Mouse (Mus musculus) lung, embryonic 15.5 days (tissue): ENCODE data around the gene Man2b2. TPM values are rescaled to one million over a fixed set of nuclear protein-coding genes. Genes with fewer than 3 reads are reported as not detected.

Experiments used
- ATAC-seq: fragments of 200-750 bp; cut with Nextera tagmentation; 2 replicates; pipeline ENCODE4 v1.8.0; 2017; ENCODE audit warnings: moderate number of reproducible peaks, borderline replicate concordance; ENCODE audit not compliant: low FRiP score, low TSS enrichment; ENCODE audit errors: extremely low read depth
- H3K27ac ChIP-seq: fragments of 300-500 bp; sonication (generic); 2 replicates; pipeline ENCODE4 v1.5.1; 2015; ENCODE audit warnings: moderate library complexity, mild to moderate bottlenecking, inconsistent platforms
- H3K27me3 ChIP-seq: fragments of 300-500 bp; sonication (generic); 2 replicates; pipeline ENCODE4 v1.6.1; 2015; ENCODE audit warnings: inconsistent platforms
- H3K36me3 ChIP-seq: fragments of 300-500 bp; sonication (generic); 2 replicates; pipeline ENCODE4 v1.6.1; 2015; ENCODE audit warnings: inconsistent platforms
- H3K4me1 ChIP-seq: fragments of 300-500 bp; sonication (generic); 2 replicates; pipeline ENCODE4 v1.6.1; 2015; ENCODE audit warnings: inconsistent platforms
- H3K4me2 ChIP-seq: fragments of 300-500 bp; sonication (generic); 2 replicates; pipeline ENCODE4 v1.6.1; 2015; ENCODE audit warnings: inconsistent platforms, mild to moderate bottlenecking, moderate library complexity
- H3K4me3 ChIP-seq: fragments of 300-500 bp; sonication (generic); 2 replicates; pipeline ENCODE4 v1.5.1; 2015; ENCODE audit warnings: mild to moderate bottlenecking, inconsistent platforms
- H3K9ac ChIP-seq: fragments of 300-500 bp; sonication (generic); 2 replicates; pipeline ENCODE4 v1.6.1; 2015; ENCODE audit warnings: inconsistent platforms
- H3K9me3 ChIP-seq: fragments of 300-500 bp; sonication (generic); 2 replicates; pipeline ENCODE4 v1.6.1; 2016; ENCODE audit warnings: inconsistent platforms
- WGBS: fragments of 180-500 bp; shearing (Covaris S2); methylation state at CpG from one replicate; pipeline ENCODE4 v1.1.7; 2015; 5-methylcytosine and 5-hydroxymethylcytosine counted together
- polyA plus RNA-seq: library from polyadenylated mRNA; unstranded; fragments of >200 nt; fragmentation: Nextera tagmentation; extraction: Ambion mirVana; gene quantifications from 2 replicates; pipeline ENCODE4 v1.2.1, GENCODE M21; 2015

Man2b2 gene
- polyA plus RNA-seq, 1 experiment from 2014 or later, result 14.0 TPM

DNA sequence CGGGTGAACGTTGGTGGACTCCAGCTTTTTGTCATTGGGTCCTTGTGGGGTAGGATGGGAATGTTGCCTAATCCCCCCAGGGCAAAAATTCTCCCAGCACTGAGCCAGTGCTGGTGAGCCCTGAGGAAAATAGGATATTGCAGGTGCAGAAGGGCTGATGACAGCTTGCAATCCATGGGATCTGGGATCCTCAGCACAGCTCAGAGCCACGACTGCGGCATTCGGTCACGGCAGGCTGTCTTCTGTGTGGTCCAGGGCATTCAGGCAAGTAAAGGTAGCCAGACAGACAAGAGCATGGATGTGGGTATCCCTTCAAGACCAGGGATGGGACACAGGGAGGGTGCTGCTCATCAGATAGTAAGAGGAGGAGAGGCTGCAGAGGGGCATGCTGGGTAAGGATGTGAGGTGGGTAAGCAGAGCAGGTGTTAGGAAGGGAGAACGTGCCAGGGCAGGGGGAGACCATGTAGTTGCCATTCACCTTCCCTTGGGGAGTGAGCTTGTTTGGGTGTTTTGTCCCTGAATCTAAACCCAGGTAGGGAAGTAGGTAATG, 36.3 kb upstream of the Man2b2 start:
- no peaks in the 10 kb centered on the region for H3K36me3 ChIP-seq
- no peak overlapping the region for H3K4me2 ChIP-seq
- H3K9ac ChIP-seq, result no peak overlapping the region
- peaks cover 82% of the 10 kb centered on the region for H3K27me3 ChIP-seq
- H3K9me3 ChIP-seq, result no peaks in the 10 kb centered on the region
- ATAC-seq, result no peak
- 0 out of 2 replicates have a peak, but pooled peaks cover 3% of the 10 kb centered on the region for H3K4me1 ChIP-seq
- no peak overlapping the region for H3K27ac ChIP-seq
- no peak overlapping the region for H3K4me3 ChIP-seq
- WGBS, result 59% methylated on average over 7 of the region's 7 CpGs

DNA sequence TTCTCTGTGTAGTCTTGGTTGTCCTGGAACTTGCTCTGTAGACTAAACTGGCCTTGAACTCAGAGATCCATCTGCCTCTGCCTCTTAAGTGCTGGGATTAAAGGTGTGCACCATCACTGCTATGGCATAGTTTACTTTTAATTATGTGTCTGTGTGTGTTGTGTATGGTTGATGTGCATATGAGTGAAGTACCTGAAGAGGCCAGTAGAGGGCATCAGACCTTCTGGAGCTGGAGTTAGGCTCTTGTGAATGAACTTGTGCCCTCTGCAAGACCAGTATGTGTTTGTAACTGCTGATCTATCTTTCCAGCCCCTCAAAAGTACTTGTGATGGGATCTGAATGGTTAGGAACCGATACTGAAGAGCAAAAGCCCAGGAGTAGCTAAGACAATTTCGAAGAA, 30.6 kb upstream of the Man2b2 start:
- no peak for ATAC-seq
- Histone ChIP-seq H3K27ac (no peak overlapping the region), H3K4me1 (no peaks in the 10 kb centered on the region), H3K4me3 (no peak overlapping the region), H3K36me3 (no peaks in the 10 kb centered on the region), H3K9me3 (no peaks in the 10 kb centered on the region), H3K4me2 (no peak overlapping the region), H3K9ac (no peak overlapping the region), H3K27me3 (peaks cover 27% of the 10 kb centered on the region)
- WGBS, result 87% methylated on average over 2 of the region's 2 CpGs

DNA sequence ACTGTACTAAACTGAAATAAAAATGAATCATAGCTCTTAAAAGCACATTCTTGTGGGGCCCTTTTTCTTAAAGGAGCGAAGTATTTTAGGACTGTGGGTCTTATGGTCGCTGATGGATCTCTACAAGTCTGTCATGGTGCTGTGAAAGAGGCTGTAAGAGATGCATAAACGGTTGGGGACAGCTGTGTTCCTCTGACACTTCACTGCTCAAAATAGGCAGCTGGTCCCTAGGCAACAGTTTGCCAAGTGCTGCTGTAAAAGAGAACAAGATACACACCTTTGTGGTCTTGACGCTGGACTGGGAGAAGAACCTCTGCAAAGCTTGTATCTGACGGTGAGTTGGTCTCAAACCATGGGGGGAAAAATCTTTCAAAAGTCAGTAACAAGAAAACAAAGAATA, 27.1 kb upstream of the Man2b2 start:
- Histone ChIP-seq H3K27me3 (peaks cover 7% of the 10 kb centered on the region; the same call in 1 of the 2 replicates), H3K9me3 (no peaks in the 10 kb centered on the region), H3K36me3 (no peaks in the 10 kb centered on the region), H3K4me1 (no peaks in the 10 kb centered on the region), H3K27ac (no peak overlapping the region), H3K9ac (no peak overlapping the region), H3K4me3 (no peak overlapping the region), H3K4me2 (no peak overlapping the region)
- 61% methylated on average over 5 of the region's 5 CpGs for WGBS
- no peak for ATAC-seq

DNA sequence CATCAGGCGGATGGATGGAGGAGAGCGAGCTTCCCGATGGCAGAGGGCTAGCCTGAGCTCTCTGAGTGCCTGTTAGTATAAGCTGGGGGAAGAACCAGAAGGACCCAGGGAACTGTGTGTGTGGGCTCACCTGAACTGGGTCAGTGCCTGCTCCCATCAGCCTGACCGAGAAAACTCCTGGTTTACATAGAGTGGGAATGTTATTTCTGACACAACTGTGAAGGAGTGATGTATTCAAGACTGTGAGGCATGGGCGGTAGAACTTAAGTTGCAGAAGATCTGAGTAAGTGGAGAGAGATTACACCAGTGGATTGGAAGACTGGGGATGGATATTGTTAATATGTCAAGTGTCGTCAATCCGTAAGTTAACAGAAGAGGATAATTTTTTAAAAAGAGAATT, 26.1 kb upstream of the Man2b2 start:
- H3K27ac ChIP-seq, result no peak overlapping the region
- ATAC-seq, result no peak
- no peak overlapping the region for H3K4me2 ChIP-seq
- no peak overlapping the region for H3K4me3 ChIP-seq
- H3K27me3 ChIP-seq, result peaks cover 3% of the 10 kb centered on the region; the same call in 1 of the 2 replicates
- no peaks in the 10 kb centered on the region for H3K9me3 ChIP-seq
- H3K36me3 ChIP-seq, result no peaks in the 10 kb centered on the region
- H3K9ac ChIP-seq, result no peak overlapping the region
- H3K4me1 ChIP-seq, result no peaks in the 10 kb centered on the region
- WGBS, result 82% methylated on average over 7 of the region's 7 CpGs

DNA sequence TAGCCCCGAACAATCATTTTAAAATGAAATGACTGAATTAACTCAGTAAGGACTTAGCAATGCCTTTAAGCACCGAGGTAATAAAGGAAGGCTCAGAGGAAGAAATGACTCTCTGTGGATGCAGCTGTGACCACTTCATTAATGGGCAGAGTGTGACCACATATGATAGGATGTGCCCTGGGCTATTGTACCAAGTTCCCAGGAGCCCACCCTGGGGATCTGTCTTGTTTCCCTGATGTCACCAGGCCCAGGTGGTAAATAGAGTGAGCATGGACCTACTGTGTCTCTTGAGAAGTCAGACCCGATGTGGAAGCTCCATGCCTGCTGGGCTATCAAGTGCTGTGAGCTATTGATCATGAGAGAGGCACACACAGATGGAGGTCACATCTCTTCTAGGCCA, 24.7 kb upstream of the Man2b2 start:
- ATAC-seq, result no peak
- H3K9me3 ChIP-seq, result no peaks in the 10 kb centered on the region
- H3K4me1 ChIP-seq, result no peaks in the 10 kb centered on the region
- H3K4me3 ChIP-seq, result no peak overlapping the region
- H3K9ac ChIP-seq, result no peak overlapping the region
- H3K27ac ChIP-seq, result no peak overlapping the region
- no peak overlapping the region for H3K4me2 ChIP-seq
- 68% methylated on average over 3 of the region's 3 CpGs for WGBS
- no peaks in the 10 kb centered on the region for H3K36me3 ChIP-seq
- H3K27me3 ChIP-seq, result 0 out of 2 replicates have a peak, but pooled peaks cover 3% of the 10 kb centered on the region

DNA sequence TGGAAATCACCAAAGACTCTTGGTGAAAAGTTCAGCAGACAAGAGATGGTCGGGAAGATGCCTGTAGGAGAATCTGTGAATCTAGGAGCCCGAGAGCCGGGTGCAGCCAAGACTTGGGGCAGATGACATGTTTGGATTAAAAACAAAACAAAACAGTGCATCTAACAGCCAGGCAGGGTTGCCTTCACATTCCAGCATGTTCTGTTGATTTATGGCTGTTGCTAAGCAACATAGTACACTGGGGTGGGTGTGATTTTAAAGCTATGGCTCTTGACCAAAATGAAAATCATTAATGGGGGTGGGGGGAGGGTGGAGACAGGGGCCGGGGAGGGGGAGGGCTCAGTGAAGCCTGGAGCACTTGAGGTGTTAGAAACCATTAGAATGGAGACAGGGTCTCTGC, 21.1 kb upstream of the Man2b2 start:
- no peak for ATAC-seq
- H3K4me2 ChIP-seq, result no peak overlapping the region
- H3K9ac ChIP-seq, result no peak overlapping the region
- H3K4me3 ChIP-seq, result no peak overlapping the region
- H3K27ac ChIP-seq, result no peak overlapping the region
- H3K4me1 ChIP-seq, result no peaks in the 10 kb centered on the region
- no peaks in the 10 kb centered on the region for H3K9me3 ChIP-seq
- H3K36me3 ChIP-seq, result no peaks in the 10 kb centered on the region
- 0 out of 2 replicates have a peak, but pooled peaks cover 3% of the 10 kb centered on the region for H3K27me3 ChIP-seq
- 34% methylated on average over 4 of the region's 4 CpGs for WGBS

DNA sequence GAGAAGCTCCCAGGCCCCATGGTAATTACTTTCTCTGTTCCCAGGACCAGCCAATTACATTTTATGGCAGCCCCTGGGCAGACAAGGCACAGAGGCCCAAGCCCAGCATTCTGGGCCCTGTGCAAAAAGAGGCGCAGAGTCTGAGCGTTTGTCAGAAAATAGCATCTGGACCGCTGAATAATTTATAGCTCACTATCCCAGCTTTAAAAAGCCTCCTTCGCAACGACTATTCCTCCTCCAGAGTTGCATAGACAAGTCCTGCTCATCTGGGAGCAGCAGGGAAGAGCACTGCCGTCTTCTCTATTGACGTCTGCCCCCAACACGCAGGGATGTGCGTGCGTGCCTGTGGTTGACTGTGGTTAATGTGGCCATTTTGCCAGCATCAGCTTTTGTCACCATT, 14.0 kb upstream of the Man2b2 start:
- H3K9ac ChIP-seq, result no peak overlapping the region
- H3K9me3 ChIP-seq, result no peaks in the 10 kb centered on the region
- no peak overlapping the region for H3K4me2 ChIP-seq
- no peaks in the 10 kb centered on the region for H3K36me3 ChIP-seq
- ATAC-seq, result no peak
- H3K27me3 ChIP-seq, result no peaks in the 10 kb centered on the region
- H3K27ac ChIP-seq, result no peak overlapping the region
- H3K4me3 ChIP-seq, result no peak overlapping the region
- H3K4me1 ChIP-seq, result no peaks in the 10 kb centered on the region
- WGBS, result 80% methylated on average over 10 of the region's 10 CpGs

DNA sequence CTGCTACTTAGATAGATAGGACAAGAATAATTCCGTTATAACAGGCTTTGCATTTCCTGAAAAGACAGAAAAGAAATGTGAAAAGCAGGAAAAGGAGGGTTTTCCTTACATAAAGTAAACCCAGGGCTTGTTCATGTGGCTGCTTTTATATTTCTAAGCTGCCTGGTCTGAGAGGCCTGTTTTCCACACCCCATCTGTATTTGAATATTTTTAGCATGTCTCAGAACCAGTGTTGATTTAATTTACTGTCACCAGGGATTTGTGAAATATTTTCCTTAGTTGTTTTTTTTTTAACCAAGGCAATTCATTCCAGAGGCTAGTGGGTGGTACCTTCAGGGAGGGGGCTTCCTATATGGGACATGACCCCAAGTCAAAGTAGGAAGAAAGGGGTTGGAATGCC, 11.2 kb upstream of the Man2b2 start:
- no peaks in the 10 kb centered on the region for H3K27me3 ChIP-seq
- H3K4me3 ChIP-seq, result no peak overlapping the region
- H3K27ac ChIP-seq, result no peak overlapping the region
- 60% methylated on average over 1 of the region's 1 CpGs for WGBS
- no peaks in the 10 kb centered on the region for H3K36me3 ChIP-seq
- no peaks in the 10 kb centered on the region for H3K4me1 ChIP-seq
- no peaks in the 10 kb centered on the region for H3K9me3 ChIP-seq
- H3K4me2 ChIP-seq, result no peak overlapping the region
- ATAC-seq, result no peak
- no peak overlapping the region for H3K9ac ChIP-seq

DNA sequence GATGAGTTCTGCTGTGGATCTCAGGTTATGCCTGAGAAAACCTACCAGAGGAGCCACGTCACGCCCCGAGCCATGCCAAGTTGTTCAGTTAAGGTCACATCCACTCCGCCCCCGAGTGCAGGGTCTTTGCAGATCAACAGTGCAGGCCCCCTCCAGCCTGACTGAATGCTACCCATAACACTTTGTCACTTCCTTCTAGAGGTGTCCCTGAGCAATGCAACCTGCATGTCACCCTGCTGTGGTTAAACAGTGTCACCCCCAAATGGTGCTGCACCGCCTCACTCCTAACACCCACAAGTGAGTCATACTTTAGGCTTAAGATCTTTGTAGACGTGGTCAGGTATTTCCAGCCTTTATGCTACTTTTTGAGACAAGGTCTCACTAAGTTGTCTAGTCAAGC, 9.6 kb upstream of the Man2b2 start:
- WGBS, result 62% methylated on average over 7 of the region's 7 CpGs
- no peak overlapping the region for H3K9ac ChIP-seq
- no peak overlapping the region for H3K4me3 ChIP-seq
- H3K4me1 ChIP-seq, result no peaks in the 10 kb centered on the region
- no peak overlapping the region for H3K27ac ChIP-seq
- no peak overlapping the region for H3K4me2 ChIP-seq
- ATAC-seq, result no peak
- no peaks in the 10 kb centered on the region for H3K27me3 ChIP-seq
- H3K36me3 ChIP-seq, result no peaks in the 10 kb centered on the region
- H3K9me3 ChIP-seq, result no peaks in the 10 kb centered on the region

DNA sequence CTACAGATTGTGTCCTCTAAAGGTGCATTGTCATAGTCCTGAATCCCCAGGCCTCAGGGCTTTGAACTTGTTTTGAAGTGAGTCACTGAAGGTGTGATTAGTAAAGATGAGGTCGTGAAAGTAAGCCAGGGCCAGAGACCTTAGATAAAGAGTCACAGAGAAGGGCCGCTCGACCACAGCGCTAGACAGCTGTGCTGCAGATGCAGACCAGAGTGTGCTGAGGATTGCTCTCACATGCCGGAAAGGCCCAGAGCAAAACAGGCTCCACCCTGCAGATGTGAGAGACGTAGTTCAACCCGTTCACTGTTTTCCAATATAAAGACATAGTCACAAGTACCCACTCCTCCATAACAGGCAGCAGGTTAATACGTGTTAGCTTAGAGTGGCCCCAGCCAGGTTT, 9.1 kb upstream of the Man2b2 start:
- no peaks in the 10 kb centered on the region for H3K4me1 ChIP-seq
- no peaks in the 10 kb centered on the region for H3K36me3 ChIP-seq
- 46% methylated on average over 8 of the region's 8 CpGs for WGBS
- ATAC-seq, result no peak
- H3K27ac ChIP-seq, result no peak overlapping the region
- no peak overlapping the region for H3K4me3 ChIP-seq
- H3K4me2 ChIP-seq, result no peak overlapping the region
- H3K9me3 ChIP-seq, result no peaks in the 10 kb centered on the region
- no peaks in the 10 kb centered on the region for H3K27me3 ChIP-seq
- no peak overlapping the region for H3K9ac ChIP-seq

DNA sequence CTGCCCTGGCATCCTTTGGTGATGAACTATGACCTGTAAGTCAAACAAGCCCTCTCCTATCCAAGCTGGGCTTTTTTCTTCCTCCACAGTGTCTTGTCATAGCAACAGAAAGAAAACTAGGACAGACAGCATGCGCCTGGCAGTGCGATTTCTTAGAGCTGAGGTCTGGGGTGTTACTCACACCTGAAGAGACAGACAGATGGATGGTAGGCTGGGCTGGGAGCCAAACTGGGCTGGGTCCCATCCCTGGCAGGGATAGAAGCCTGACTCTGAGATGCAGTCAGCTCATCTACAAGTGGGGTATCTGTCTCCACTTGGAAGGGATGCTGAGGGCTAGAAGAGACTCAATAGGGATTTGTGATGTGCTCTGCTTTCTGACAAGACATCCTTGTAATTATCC, 8.6 kb upstream of the Man2b2 start:
- H3K9me3 ChIP-seq, result no peaks in the 10 kb centered on the region
- no peak for ATAC-seq
- no peak overlapping the region for H3K4me3 ChIP-seq
- no peak overlapping the region for H3K4me2 ChIP-seq
- 50% methylated on average over 2 of the region's 2 CpGs for WGBS
- H3K27me3 ChIP-seq, result no peaks in the 10 kb centered on the region
- H3K36me3 ChIP-seq, result no peaks in the 10 kb centered on the region
- H3K9ac ChIP-seq, result no peak overlapping the region
- no peaks in the 10 kb centered on the region for H3K4me1 ChIP-seq
- H3K27ac ChIP-seq, result no peak overlapping the region

DNA sequence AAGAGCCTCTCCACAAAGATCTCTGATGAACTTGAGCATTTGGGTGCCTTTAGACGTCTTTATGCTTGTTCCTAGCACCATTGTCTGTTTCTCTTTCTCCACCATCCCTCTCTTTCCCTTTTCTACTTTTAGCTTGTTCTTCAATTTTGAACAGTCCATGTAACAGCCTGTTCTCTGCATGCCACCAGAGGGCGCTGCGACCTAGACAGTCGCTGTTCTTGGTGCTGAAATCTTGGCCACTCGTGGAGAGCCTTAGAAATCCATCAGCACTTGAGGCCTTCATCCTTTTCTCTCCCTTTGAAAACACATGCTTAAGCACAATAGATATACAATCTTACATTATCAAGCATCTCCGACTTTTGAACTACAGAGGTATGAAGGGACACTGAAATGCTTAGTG, 5.5 kb upstream of the Man2b2 start:
- no peak for ATAC-seq
- Histone ChIP-seq H3K9ac (no peak overlapping the region), H3K27ac (no peak overlapping the region), H3K4me1 (peaks cover under 1% of the 10 kb centered on the region; the same call in 1 of the 2 replicates), H3K9me3 (no peaks in the 10 kb centered on the region), H3K27me3 (no peaks in the 10 kb centered on the region), H3K4me3 (no peak overlapping the region), H3K4me2 (no peak overlapping the region), H3K36me3 (no peaks in the 10 kb centered on the region)
- WGBS, result 2% methylated on average over 6 of the region's 6 CpGs

DNA sequence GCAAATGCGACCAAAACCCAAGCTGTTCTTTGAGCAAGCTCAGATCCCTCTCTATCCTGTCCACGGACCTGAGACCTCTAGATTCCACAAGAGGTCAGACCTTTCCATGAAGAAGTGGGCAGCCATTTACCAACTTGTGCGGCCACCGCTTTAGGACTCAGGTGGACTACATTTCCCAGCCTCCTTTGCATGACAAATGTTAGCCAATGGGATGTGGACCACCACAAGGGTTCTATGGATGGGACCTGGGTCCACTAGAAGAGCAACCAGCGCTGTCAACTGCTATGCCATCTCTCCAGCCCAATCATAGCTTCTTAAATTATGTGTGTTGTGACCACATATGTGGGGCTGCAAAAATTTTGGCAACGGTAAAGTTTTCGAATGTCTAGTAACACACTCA, 819 bp upstream of the Man2b2 start:
- WGBS, result 55% methylated on average over 7 of the region's 7 CpGs
- Histone ChIP-seq H3K27ac (no peak overlapping the region), H3K4me2 (no peak overlapping the region), H3K27me3 (no peaks in the 10 kb centered on the region), H3K9ac (no peak overlapping the region), H3K4me3 (no peak overlapping the region), H3K36me3 (no peaks in the 10 kb centered on the region), H3K9me3 (no peaks in the 10 kb centered on the region), H3K4me1 (peaks cover 16% of the 10 kb centered on the region; the same call in 1 of the 2 replicates)
- no peak; the same call in 1 of the 2 replicates for ATAC-seq
